In the genomic region with DNA sequence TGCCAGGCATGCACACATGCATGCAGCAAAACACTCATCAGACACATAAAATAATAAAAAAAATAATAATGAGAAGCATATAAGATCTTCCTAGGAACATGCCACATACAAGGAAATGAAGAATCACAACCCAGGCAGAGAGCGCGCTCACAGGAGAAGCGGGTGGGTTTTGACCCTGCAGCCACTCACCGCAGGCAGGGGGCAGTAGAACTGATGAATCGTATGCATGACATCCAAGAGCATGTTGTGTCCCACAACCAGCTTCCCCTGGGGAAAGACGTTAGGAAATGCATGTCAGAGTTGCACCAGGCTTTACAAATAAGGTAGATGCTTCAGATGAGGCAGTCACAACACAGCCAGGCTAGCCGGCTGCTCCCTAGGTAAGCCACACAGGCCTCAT, we compare ENCODE assay signal across 10 mouse cellular contexts. TPM values are rescaled to one million over a fixed set of nuclear protein-coding genes. Genes with fewer than 3 reads are reported as not detected.
DNase-seq lines count a peak whose midpoint lies in the region; ATAC-seq lines count a peak whose summit lies in the region.
"Had no signal": no experiment of that assay in that cellular context is flagged by ENCODE, and none has a peak within 500 bp of the region (broad histone marks: within the 10 kb centered on the region; RNA-seq: fewer than 3 reads in every experiment).

No protein-coding gene starts in this region.

- no peaks in the 10 kb centered on the region for H3K27me3 ChIP-seq in limb, embryonic 11.5 days (ENCODE audit: control insufficient read depth, insufficient read depth, low read length)
- no peaks in the 10 kb centered on the region for H3K27me3 ChIP-seq in limb, embryonic 10.5 days (ENCODE audit: low read depth, poor library complexity, severe bottlenecking)
- no peaks in the 10 kb centered on the region for H3K27me3 ChIP-seq in forebrain, embryonic 12.5 days
- H3K27me3 ChIP-seq: limb, embryonic 13.5 days had no signal

- no peak for ATAC-seq in limb, embryonic 11.5 days (ENCODE audit: insufficient number of reproducible peaks, low FRiP score, low TSS enrichment, low read depth)
- no peak for ATAC-seq in forebrain, embryonic 12.5 days (ENCODE audit: low FRiP score)

- no peaks in the 10 kb centered on the region for H3K9me3 ChIP-seq in limb, embryonic 11.5 days (ENCODE audit: control insufficient read depth, low read length)
- no peaks in the 10 kb centered on the region for H3K9me3 ChIP-seq in limb, embryonic 10.5 days (replicated peaks)
- H3K9me3 ChIP-seq in forebrain, embryonic 12.5 days = no peaks in the 10 kb centered on the region
- H3K9me3 ChIP-seq: G1E; limb, embryonic 13.5 days had no signal

- no peak overlapping the region for H3K4me3 ChIP-seq in limb, embryonic 11.5 days (ENCODE audit: low read depth, low read length)
- no peak overlapping the region for H3K4me3 ChIP-seq in limb, embryonic 10.5 days
- no peak overlapping the region for H3K4me3 ChIP-seq in forebrain, embryonic 12.5 days (replicated peaks)
- H3K4me3 ChIP-seq: limb, embryonic 13.5 days had no signal

- no peaks in the 10 kb centered on the region for H3K4me1 ChIP-seq in limb, embryonic 11.5 days (ENCODE audit: control insufficient read depth, insufficient read depth, low read length)
- H3K4me1 ChIP-seq in limb, embryonic 10.5 days = no peaks in the 10 kb centered on the region
- no peaks in the 10 kb centered on the region; the same call in 1 of the 2 replicates for H3K4me1 ChIP-seq in forebrain, embryonic 12.5 days
- H3K4me1 ChIP-seq: limb, embryonic 13.5 days had no signal

- 74% methylated on average over 7 of the region's 7 CpGs for WGBS in limb, embryonic 11.5 days
- 75% methylated on average over 7 of the region's 7 CpGs for WGBS in limb, embryonic 10.5 days
- WGBS in forebrain, embryonic 12.5 days = 79% methylated on average over 7 of the region's 7 CpGs

- peak; percentile 1 to 12 for DNase-seq in adrenal gland, postnatal 36 days
- DNase-seq in adrenal gland, adult 2 months = no peak
- DNase-seq in limb, embryonic 11.5 days (ENCODE audit: low spot score) = peak; percentile 23
- no peak for DNase-seq in limb, embryonic 10.5 days (ENCODE audit: low spot score)
- peak; percentile 73 for DNase-seq in R1 (ENCODE audit: low read depth, low spot score)
- peak; percentile 23 for DNase-seq in retina, embryonic 14.5 days (ENCODE audit: low spot score)
- DNase-seq in frontal cortex, postnatal 10 days (ENCODE audit: low spot score in 2 of 2) = no peak

- no peak overlapping the region for H3K9ac ChIP-seq in limb, embryonic 11.5 days (ENCODE audit: low read length)
- no peak overlapping the region for H3K9ac ChIP-seq in forebrain, embryonic 12.5 days
- H3K9ac ChIP-seq: limb, embryonic 13.5 days had no signal

- H3K36me3 ChIP-seq in limb, embryonic 11.5 days (ENCODE audit: control insufficient read depth, insufficient read depth, low read length) = no peaks in the 10 kb centered on the region
- H3K36me3 ChIP-seq in limb, embryonic 10.5 days = peaks cover 52% of the 10 kb centered on the region
- peaks cover 23% of the 10 kb centered on the region for H3K36me3 ChIP-seq in forebrain, embryonic 12.5 days (replicated peaks)

- H3K4me2 ChIP-seq in limb, embryonic 11.5 days (ENCODE audit: low read depth, severe bottlenecking) = no peak overlapping the region
- H3K4me2 ChIP-seq in forebrain, embryonic 12.5 days = no peak overlapping the region
- H3K4me2 ChIP-seq: limb, embryonic 13.5 days had no signal

- no peak overlapping the region for H3K27ac ChIP-seq in limb, embryonic 11.5 days (replicated peaks; ENCODE audit: low read depth, low read length)
- no peak overlapping the region for H3K27ac ChIP-seq in limb, embryonic 10.5 days
- no peak overlapping the region for H3K27ac ChIP-seq in forebrain, embryonic 12.5 days
- H3K27ac ChIP-seq: limb, embryonic 13.5 days had no signal

RNA-seq across cellular contexts. Expression of a gene that starts 27.9 kb away (rescaled TPM):
- 10 to 100 TPM; 27.1 to 44.2 TPM for total RNA-seq in adrenal gland, postnatal 36 days (2021)
- 10 to 100 TPM; 32.8 to 36.6 TPM for total RNA-seq in adrenal gland, adult 2 months (2021)
- 9.2 and 12.1 TPM in 2 replicates for polyA plus RNA-seq in adrenal gland, adult 2 months (2012; rRNA removed)
- 41.7 and 45.5 TPM in 2 replicates for polyA plus RNA-seq in limb, embryonic 11.5 days (2014; fragmentation: Nextera tagmentation; extraction: Ambion mirVana)
- polyA plus RNA-seq in limb, embryonic 10.5 days (2016; fragmentation: Nextera tagmentation; extraction: Ambion mirVana) = 43.0 and 46.6 TPM in 2 replicates
- 38.2 and 40.2 TPM in 2 replicates for polyA plus RNA-seq in forebrain, embryonic 12.5 days (2016; fragmentation: Nextera tagmentation; extraction: Ambion mirVana)

RNA-seq across cellular contexts. Expression of a gene that starts 31.6 kb away (rescaled TPM):
- 10 to 100 TPM; 43.9 to 52.1 TPM for total RNA-seq in adrenal gland, postnatal 36 days (2021)
- total RNA-seq in adrenal gland, adult 2 months (2021) = 10 to 100 TPM; 47.3 to 47.5 TPM
- 18.1 and 24.3 TPM in 2 replicates for polyA plus RNA-seq in adrenal gland, adult 2 months (2012; rRNA removed)
- polyA plus RNA-seq in limb, embryonic 11.5 days (2014; fragmentation: Nextera tagmentation; extraction: Ambion mirVana) = 39.2 and 41.3 TPM in 2 replicates
- polyA plus RNA-seq in limb, embryonic 10.5 days (2016; fragmentation: Nextera tagmentation; extraction: Ambion mirVana) = 31.3 and 37.4 TPM in 2 replicates
- polyA plus RNA-seq in forebrain, embryonic 12.5 days (2016; fragmentation: Nextera tagmentation; extraction: Ambion mirVana) = 41.3 and 41.7 TPM in 2 replicates

RNA-seq across cellular contexts. Expression of a gene that starts 31.7 kb away (rescaled TPM):
- total RNA-seq in adrenal gland, postnatal 36 days (2021) = 1 to 10 TPM; 4.1 to 6.4 TPM
- 1 to 10 TPM; 5.7 to 7.6 TPM for total RNA-seq in adrenal gland, adult 2 months (2021)
- 0.32 and 0.59 TPM in 2 replicates for polyA plus RNA-seq in adrenal gland, adult 2 months (2012; rRNA removed)
- 9.5 and 9.9 TPM in 2 replicates for polyA plus RNA-seq in limb, embryonic 11.5 days (2014; fragmentation: Nextera tagmentation; extraction: Ambion mirVana)
- polyA plus RNA-seq in limb, embryonic 10.5 days (2016; fragmentation: Nextera tagmentation; extraction: Ambion mirVana) = 7.3 and 8.2 TPM in 2 replicates
- polyA plus RNA-seq in forebrain, embryonic 12.5 days (2016; fragmentation: Nextera tagmentation; extraction: Ambion mirVana) = 9.0 and 9.3 TPM in 2 replicates

Comparison
In these comparisons a context has a peak if more than half of its experiments do, and no peak if none do; other contexts are left out.
1. DNase-seq: peak in adrenal gland, postnatal 36 days (2 of 2), limb, embryonic 11.5 days (single experiment), R1 (single experiment) and retina, embryonic 14.5 days (single experiment); none in adrenal gland, adult 2 months (single experiment), limb, embryonic 10.5 days (single experiment) and frontal cortex, postnatal 10 days (0 of 2).